Comparison of ENCODE assay signal across 19 mouse cellular contexts in the genomic region with DNA sequence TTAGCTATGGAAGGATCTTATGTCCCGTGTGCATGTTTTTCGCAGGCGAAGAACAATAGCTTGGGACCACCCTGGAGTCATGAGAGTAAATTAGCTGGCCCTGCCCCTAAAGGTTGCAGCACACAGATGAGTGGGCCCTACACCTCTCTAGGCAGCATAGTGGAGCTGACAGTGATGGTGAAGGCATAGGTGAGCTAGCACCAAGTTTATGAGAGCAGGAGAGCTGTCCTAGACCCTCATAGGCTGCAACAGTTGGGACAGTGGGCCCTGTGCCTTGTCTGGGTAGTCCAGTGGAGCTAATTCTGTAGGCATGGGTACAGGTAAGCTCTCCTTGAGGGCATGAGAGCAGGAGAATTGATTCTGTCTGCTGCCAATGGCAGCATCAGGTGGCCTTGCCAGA. TPM values are rescaled to one million over a fixed set of nuclear protein-coding genes. Genes with fewer than 3 reads are reported as not detected.
A peak's percentile ranks its signal among the peaks of the same experiment; 100 is the strongest.
DNase-seq lines count a peak whose midpoint lies in the region; ATAC-seq and TF ChIP-seq lines count a peak whose summit lies in the region.
"Had no signal": no experiment of that assay in that cellular context is flagged by ENCODE, and none has a peak within 500 bp of the region (broad histone marks: within the 10 kb centered on the region; RNA-seq: fewer than 3 reads in every experiment).

No protein-coding gene starts in this region.

- H3K4me3 ChIP-seq in forebrain, embryonic 11.5 days (ENCODE audit: low read depth, low read length), result no peak overlapping the region
- no peak overlapping the region for H3K4me3 ChIP-seq in forebrain, embryonic 16.5 days (replicated peaks; ENCODE audit: low read length)
- H3K4me3 ChIP-seq in hindbrain, embryonic 16.5 days (ENCODE audit: low read length), result no peak overlapping the region
- H3K4me3 ChIP-seq in hindbrain, embryonic 13.5 days, result no peak overlapping the region
- no peak overlapping the region for H3K4me3 ChIP-seq in midbrain, embryonic 14.5 days (replicated peaks; ENCODE audit: low read depth, low read length)
- no peak overlapping the region for H3K4me3 ChIP-seq in midbrain, postnatal 0 days (ENCODE audit: low read depth, low read length)
- H3K4me3 ChIP-seq: forebrain, embryonic 13.5 days; heart, embryonic 15.5 days had no signal

- H3K27ac ChIP-seq in forebrain, embryonic 11.5 days (ENCODE audit: low read depth, low read length), result no peak overlapping the region
- H3K27ac ChIP-seq in forebrain, embryonic 16.5 days (ENCODE audit: low read length), result no peak overlapping the region
- no peak overlapping the region for H3K27ac ChIP-seq in hindbrain, embryonic 16.5 days (ENCODE audit: low read depth, low read length)
- no peak overlapping the region for H3K27ac ChIP-seq in hindbrain, embryonic 13.5 days
- no peak overlapping the region for H3K27ac ChIP-seq in midbrain, embryonic 14.5 days (replicated peaks; ENCODE audit: low read depth, low read length)
- no peak overlapping the region for H3K27ac ChIP-seq in midbrain, postnatal 0 days (ENCODE audit: low read depth, low read length)
- H3K27ac ChIP-seq: forebrain, embryonic 13.5 days; heart, embryonic 15.5 days; hindbrain, postnatal 0 days had no signal

- no peak overlapping the region for H3K9ac ChIP-seq in forebrain, embryonic 11.5 days (ENCODE audit: low read length)
- H3K9ac ChIP-seq in forebrain, embryonic 16.5 days (replicated peaks; ENCODE audit: low read depth, low read length), result no peak overlapping the region
- H3K9ac ChIP-seq in hindbrain, embryonic 16.5 days (ENCODE audit: low read depth, low read length), result no peak overlapping the region
- H3K9ac ChIP-seq in hindbrain, embryonic 13.5 days, result no peak overlapping the region
- H3K9ac ChIP-seq in midbrain, embryonic 14.5 days (replicated peaks; ENCODE audit: low read length), result no peak overlapping the region
- H3K9ac ChIP-seq in midbrain, postnatal 0 days (replicated peaks; ENCODE audit: low read length, poor library complexity, severe bottlenecking), result no peak overlapping the region
- H3K9ac ChIP-seq: forebrain, embryonic 13.5 days; heart, embryonic 15.5 days had no signal

- H3K27me3 ChIP-seq in forebrain, embryonic 11.5 days (ENCODE audit: control insufficient read depth, insufficient read depth, low read length), result no peaks in the 10 kb centered on the region
- H3K27me3 ChIP-seq in forebrain, embryonic 16.5 days (replicated peaks; ENCODE audit: control insufficient read depth, insufficient read depth, low read length), result no peaks in the 10 kb centered on the region
- no peaks in the 10 kb centered on the region for H3K27me3 ChIP-seq in hindbrain, embryonic 16.5 days (replicated peaks; ENCODE audit: control insufficient read depth, insufficient read depth, low read length)
- H3K27me3 ChIP-seq in hindbrain, embryonic 13.5 days, result no peaks in the 10 kb centered on the region
- no peaks in the 10 kb centered on the region for H3K27me3 ChIP-seq in midbrain, embryonic 14.5 days (ENCODE audit: control insufficient read depth, insufficient read depth, low read length)
- H3K27me3 ChIP-seq in midbrain, postnatal 0 days (ENCODE audit: insufficient read depth, low read length), result no peaks in the 10 kb centered on the region
- H3K27me3 ChIP-seq: forebrain, embryonic 13.5 days; heart, embryonic 15.5 days had no signal

- WGBS in forebrain, embryonic 11.5 days, result 95% methylated on average over 3 of the region's 3 CpGs
- 98% methylated on average over 3 of the region's 3 CpGs for WGBS in forebrain, embryonic 16.5 days
- 95% methylated on average over 3 of the region's 3 CpGs for WGBS in hindbrain, embryonic 16.5 days
- WGBS in hindbrain, embryonic 13.5 days, result 95% methylated on average over 3 of the region's 3 CpGs
- 98% methylated on average over 3 of the region's 3 CpGs for WGBS in midbrain, embryonic 14.5 days
- 94% methylated on average over 3 of the region's 3 CpGs for WGBS in midbrain, postnatal 0 days

- no peak for DNase-seq in forebrain, embryonic 11.5 days (ENCODE audit: low spot score)
- DNase-seq in midbrain, embryonic 14.5 days, result no peak
- no peak for DNase-seq in midbrain, postnatal 0 days (ENCODE audit: low spot score)
- DNase-seq in lung, postnatal 14 days, result no peak
- DNase-seq: adrenal gland, postnatal 14 days; cerebellum, adult 18-20 months; cerebellum, adult 9-11 months; cerebellum, postnatal 36 days; gastrocnemius, postnatal 36 days; heart, adult 18-20 months; heart, postnatal 14 days had no signal

- no peaks in the 10 kb centered on the region for H3K9me3 ChIP-seq in forebrain, embryonic 11.5 days (ENCODE audit: control insufficient read depth, low read length)
- no peaks in the 10 kb centered on the region for H3K9me3 ChIP-seq in forebrain, embryonic 16.5 days (ENCODE audit: control insufficient read depth, low read length)
- H3K9me3 ChIP-seq in hindbrain, embryonic 16.5 days (ENCODE audit: control insufficient read depth, low read length), result no peaks in the 10 kb centered on the region
- no peaks in the 10 kb centered on the region for H3K9me3 ChIP-seq in hindbrain, embryonic 13.5 days
- no peaks in the 10 kb centered on the region for H3K9me3 ChIP-seq in midbrain, embryonic 14.5 days (ENCODE audit: control insufficient read depth, low read length)
- H3K9me3 ChIP-seq in midbrain, postnatal 0 days (ENCODE audit: low read length), result no peaks in the 10 kb centered on the region
- H3K9me3 ChIP-seq: forebrain, embryonic 13.5 days; heart, embryonic 15.5 days had no signal

- ATAC-seq in forebrain, embryonic 11.5 days (replicated peaks; ENCODE audit: low FRiP score), result 0 out of 2 replicates have a peak, but pooled peaks have one; percentile 15
- no peak for ATAC-seq in forebrain, embryonic 16.5 days
- ATAC-seq in hindbrain, embryonic 16.5 days, result peak; percentile 27; the same call in 1 of the 2 replicates
- ATAC-seq in hindbrain, embryonic 13.5 days (ENCODE audit: low FRiP score), result no peak
- peak; percentile 4; the same call in 1 of the 2 replicates for ATAC-seq in midbrain, embryonic 14.5 days (ENCODE audit: low FRiP score, low TSS enrichment)
- ATAC-seq in midbrain, postnatal 0 days (ENCODE audit: low FRiP score), result no peak
- ATAC-seq: activated CD4-positive, CD25-positive, alpha-beta regulatory T cell, adult 4 months; forebrain, embryonic 13.5 days; hindbrain, postnatal 0 days had no signal

- no peaks in the 10 kb centered on the region for H3K36me3 ChIP-seq in forebrain, embryonic 11.5 days (ENCODE audit: control insufficient read depth, insufficient read depth, low read length)
- H3K36me3 ChIP-seq in forebrain, embryonic 16.5 days (ENCODE audit: control insufficient read depth, insufficient read depth), result no peaks in the 10 kb centered on the region
- H3K36me3 ChIP-seq in hindbrain, embryonic 16.5 days (ENCODE audit: control insufficient read depth, insufficient read depth, low read length), result no peaks in the 10 kb centered on the region
- no peaks in the 10 kb centered on the region for H3K36me3 ChIP-seq in hindbrain, embryonic 13.5 days
- H3K36me3 ChIP-seq in midbrain, embryonic 14.5 days (ENCODE audit: control insufficient read depth, insufficient read depth, low read length), result no peaks in the 10 kb centered on the region
- no peaks in the 10 kb centered on the region for H3K36me3 ChIP-seq in midbrain, postnatal 0 days (ENCODE audit: insufficient read depth, low read length)
- H3K36me3 ChIP-seq: heart, embryonic 15.5 days had no signal

- H3K4me2 ChIP-seq in forebrain, embryonic 11.5 days (ENCODE audit: low read depth, low read length, severe bottlenecking), result no peak overlapping the region
- H3K4me2 ChIP-seq in forebrain, embryonic 16.5 days (ENCODE audit: low read length), result no peak overlapping the region
- H3K4me2 ChIP-seq in hindbrain, embryonic 16.5 days (ENCODE audit: low read length), result no peak overlapping the region
- no peak overlapping the region for H3K4me2 ChIP-seq in hindbrain, embryonic 13.5 days
- H3K4me2 ChIP-seq in midbrain, embryonic 14.5 days (ENCODE audit: low read length), result no peak overlapping the region
- H3K4me2 ChIP-seq in midbrain, postnatal 0 days (ENCODE audit: low read depth, low read length, poor library complexity, severe bottlenecking), result no peak overlapping the region
- H3K4me2 ChIP-seq: forebrain, embryonic 13.5 days; heart, embryonic 11.5 days; heart, embryonic 15.5 days had no signal

- no peaks in the 10 kb centered on the region for H3K4me1 ChIP-seq in forebrain, embryonic 11.5 days (replicated peaks; ENCODE audit: control insufficient read depth, insufficient read depth, low read length)
- H3K4me1 ChIP-seq in forebrain, embryonic 16.5 days (replicated peaks; ENCODE audit: control insufficient read depth, insufficient read depth, low read length), result no peaks in the 10 kb centered on the region
- no peaks in the 10 kb centered on the region for H3K4me1 ChIP-seq in hindbrain, embryonic 16.5 days (ENCODE audit: control insufficient read depth, insufficient read depth, low read depth, low read length)
- no peaks in the 10 kb centered on the region for H3K4me1 ChIP-seq in hindbrain, embryonic 13.5 days (replicated peaks)
- H3K4me1 ChIP-seq in midbrain, embryonic 14.5 days (ENCODE audit: control insufficient read depth, insufficient read depth, low read length), result no peaks in the 10 kb centered on the region
- H3K4me1 ChIP-seq in midbrain, postnatal 0 days (ENCODE audit: insufficient read depth, low read length), result no peaks in the 10 kb centered on the region
- H3K4me1 ChIP-seq: forebrain, embryonic 13.5 days; heart, embryonic 15.5 days had no signal

- no peak for TF ChIP-seq CTCF in midbrain, postnatal 0 days (IDR thresholded peaks at IDR 0.05)

RNA-seq across cellular contexts. Expression of a gene that starts 42.4 kb away (rescaled TPM):
- polyA plus RNA-seq in forebrain, embryonic 11.5 days (2014; fragmentation: Nextera tagmentation; extraction: Ambion mirVana), result 29.8 and 35.7 TPM in 2 replicates
- polyA plus RNA-seq in forebrain, embryonic 16.5 days (2015; fragmentation: Nextera tagmentation; extraction: Ambion mirVana), result 35.7 and 40.8 TPM in 2 replicates
- polyA plus RNA-seq in hindbrain, embryonic 16.5 days (2015; fragmentation: Nextera tagmentation; extraction: Ambion mirVana), result 33.5 and 33.6 TPM in 2 replicates
- 33.9 and 34.5 TPM in 2 replicates for polyA plus RNA-seq in hindbrain, embryonic 13.5 days (2015; fragmentation: Nextera tagmentation; extraction: Ambion mirVana)
- polyA plus RNA-seq in midbrain, embryonic 14.5 days (2014; fragmentation: Nextera tagmentation; extraction: Ambion mirVana), result 36.0 and 38.0 TPM in 2 replicates
- total RNA-seq in midbrain, postnatal 0 days (2014; rRNA removed), result 21.5 and 31.7 TPM in 2 replicates
- polyA plus RNA-seq in midbrain, postnatal 0 days (2015; fragmentation: Nextera tagmentation; extraction: Ambion mirVana), result 29.2 and 29.8 TPM in 2 replicates

RNA-seq across cellular contexts. Expression of a gene that starts 42.8 kb away (rescaled TPM):
- polyA plus RNA-seq in forebrain, embryonic 11.5 days (2014; fragmentation: Nextera tagmentation; extraction: Ambion mirVana), result 7.7 and 8.3 TPM in 2 replicates
- 9.5 and 9.9 TPM in 2 replicates for polyA plus RNA-seq in forebrain, embryonic 16.5 days (2015; fragmentation: Nextera tagmentation; extraction: Ambion mirVana)
- 12.2 and 12.9 TPM in 2 replicates for polyA plus RNA-seq in hindbrain, embryonic 16.5 days (2015; fragmentation: Nextera tagmentation; extraction: Ambion mirVana)
- 11.4 and 11.8 TPM in 2 replicates for polyA plus RNA-seq in hindbrain, embryonic 13.5 days (2015; fragmentation: Nextera tagmentation; extraction: Ambion mirVana)
- 10.1 and 11.3 TPM in 2 replicates for polyA plus RNA-seq in midbrain, embryonic 14.5 days (2014; fragmentation: Nextera tagmentation; extraction: Ambion mirVana)
- 9.8 and 12.3 TPM in 2 replicates for total RNA-seq in midbrain, postnatal 0 days (2014; rRNA removed)
- polyA plus RNA-seq in midbrain, postnatal 0 days (2015; fragmentation: Nextera tagmentation; extraction: Ambion mirVana), result 9.3 and 9.8 TPM in 2 replicates

Comparison
In these comparisons a context has a peak if more than half of its experiments do, and no peak if none do; other contexts are left out.
1. ATAC-seq: peak in forebrain, embryonic 11.5 days (single experiment), hindbrain, embryonic 16.5 days (single experiment) and midbrain, embryonic 14.5 days (single experiment); none in forebrain, embryonic 16.5 days (single experiment), hindbrain, embryonic 13.5 days (single experiment) and midbrain, postnatal 0 days (single experiment).